In the genomic region with DNA sequence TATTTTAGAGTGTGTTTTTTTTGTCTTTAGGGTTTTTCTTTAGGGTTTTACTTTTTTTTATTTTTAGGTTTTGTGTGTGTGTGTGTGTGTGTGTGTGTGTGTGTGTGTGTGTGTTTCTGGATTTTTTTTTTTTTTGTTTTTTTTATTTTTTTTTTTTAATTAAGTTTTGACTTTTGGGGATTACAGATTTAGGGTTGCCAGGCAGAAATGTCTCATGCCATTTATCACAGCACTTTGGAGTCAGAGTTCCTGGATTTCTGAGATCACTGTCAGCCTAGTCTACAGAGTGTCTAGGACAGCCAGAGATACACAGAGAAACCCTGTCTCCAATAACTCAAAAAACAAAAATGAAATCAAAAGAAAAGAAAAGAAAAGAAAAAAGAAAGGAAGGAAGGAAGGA, we compare ENCODE assay signal across 51 mouse cellular contexts. TPM values are rescaled to one million over a fixed set of nuclear protein-coding genes. Genes with fewer than 3 reads are reported as not detected.
"Had no signal": no experiment of that assay in that cellular context is flagged by ENCODE, and none has a peak within 500 bp of the region (broad histone marks: within the 10 kb centered on the region; RNA-seq: fewer than 3 reads in every experiment).

No protein-coding gene starts in this region.

- H3K4me2 ChIP-seq: heart, embryonic 11.5 days; heart, embryonic 12.5 days; heart, embryonic 13.5 days; heart, embryonic 15.5 days; hindbrain, embryonic 12.5 days; hindbrain, embryonic 13.5 days; hindbrain, embryonic 14.5 days; hindbrain, embryonic 15.5 days; intestine, embryonic 15.5 days; kidney, embryonic 15.5 days had no signal

- H3K4me3 ChIP-seq: heart, embryonic 10.5 days; heart, embryonic 12.5 days; heart, embryonic 13.5 days; heart, embryonic 15.5 days; hindbrain, embryonic 10.5 days; hindbrain, embryonic 12.5 days; hindbrain, embryonic 13.5 days; hindbrain, embryonic 15.5 days; intestine, embryonic 15.5 days; kidney, embryonic 15.5 days; layer of hippocampus, adult 2 months; left cerebral cortex, adult 2 months had no signal

- H3K9me3 ChIP-seq: heart, embryonic 10.5 days; heart, embryonic 12.5 days; heart, embryonic 13.5 days; heart, embryonic 15.5 days; hindbrain, embryonic 10.5 days; hindbrain, embryonic 12.5 days; hindbrain, embryonic 13.5 days; hindbrain, embryonic 15.5 days; intestine, embryonic 15.5 days; kidney, embryonic 15.5 days had no signal

- DNase-seq: heart, postnatal 10 days; heart, postnatal 14 days; heart, postnatal 36 days; heart, postnatal 4 days; kidney, adult 11 months; kidney, adult 18-20 months; kidney, adult 2 months; kidney, adult 8-10 months; kidney, adult 9 months; kidney, postnatal 10 days; kidney, postnatal 14 days; kidney, postnatal 25 days; kidney, postnatal 36 days; kidney, postnatal 4 days; layer of hippocampus, adult 9-11 months; layer of hippocampus, postnatal 36 days had no signal

- H3K4me1 ChIP-seq: heart, embryonic 10.5 days; heart, embryonic 12.5 days; heart, embryonic 13.5 days; heart, embryonic 15.5 days; hindbrain, embryonic 10.5 days; hindbrain, embryonic 12.5 days; hindbrain, embryonic 13.5 days; hindbrain, embryonic 15.5 days; intestine, embryonic 15.5 days; kidney, embryonic 15.5 days had no signal

- H3K27me3 ChIP-seq: heart, embryonic 12.5 days; heart, embryonic 13.5 days; heart, embryonic 15.5 days; hindbrain, embryonic 12.5 days; hindbrain, embryonic 13.5 days; hindbrain, embryonic 15.5 days; intestine, embryonic 15.5 days; kidney, embryonic 15.5 days had no signal

- H3K9ac ChIP-seq: heart, embryonic 12.5 days; heart, embryonic 13.5 days; heart, embryonic 15.5 days; hindbrain, embryonic 12.5 days; hindbrain, embryonic 13.5 days; hindbrain, embryonic 14.5 days; hindbrain, embryonic 15.5 days; intestine, embryonic 15.5 days; kidney, embryonic 15.5 days had no signal

- H3K27ac ChIP-seq: heart, embryonic 10.5 days; heart, embryonic 13.5 days; heart, embryonic 15.5 days; hindbrain, embryonic 10.5 days; hindbrain, embryonic 12.5 days; hindbrain, embryonic 13.5 days; hindbrain, embryonic 14.5 days; hindbrain, embryonic 15.5 days; intestine, embryonic 15.5 days; kidney, embryonic 15.5 days; kidney, postnatal 0 days; layer of hippocampus, adult 2 months; left cerebral cortex, adult 2 months had no signal

- H3K36me3 ChIP-seq: heart, embryonic 10.5 days; heart, embryonic 12.5 days; heart, embryonic 13.5 days; heart, embryonic 15.5 days; hindbrain, embryonic 10.5 days; hindbrain, embryonic 12.5 days; hindbrain, embryonic 13.5 days; hindbrain, embryonic 15.5 days; intestine, embryonic 15.5 days; kidney, embryonic 15.5 days had no signal

- ATAC-seq: hindbrain, embryonic 16.5 days; inflammation-experienced regulatory T-cells, adult 6 months; intestine, embryonic 15.5 days; intestine, embryonic 16.5 days; intestine, postnatal 0 days had no signal

RNA-seq across cellular contexts. Expression of a gene that starts 14.5 kb away (rescaled TPM):
- total RNA-seq: heart, postnatal 10 days; heart, postnatal 14 days; heart, postnatal 25 days; heart, postnatal 36 days; heart, postnatal 4 days; hematopoietic stem cell, adult 5-6 weeks; layer of hippocampus, adult 18-20 months; layer of hippocampus, adult 2 months; layer of hippocampus, adult 8-10 months; layer of hippocampus, postnatal 10 days; layer of hippocampus, postnatal 14 days; layer of hippocampus, postnatal 25 days; layer of hippocampus, postnatal 36 days; left cerebral cortex, adult 18-20 months; left cerebral cortex, adult 2 months; left cerebral cortex, adult 8-10 months had no signal
- polyA plus RNA-seq: heart, embryonic 10.5 days; heart, embryonic 11.5 days; heart, embryonic 12.5 days; heart, embryonic 13.5 days; heart, embryonic 14.5 days; heart, embryonic 15.5 days; heart, embryonic 16.5 days; heart, postnatal 0 days; hindbrain, embryonic 10.5 days; hindbrain, embryonic 12.5 days; hindbrain, embryonic 13.5 days; hindbrain, embryonic 14.5 days; hindbrain, embryonic 15.5 days; hindbrain, embryonic 16.5 days; inflammation-experienced regulatory T-cells, adult 6 months; intestine, embryonic 14.5 days; intestine, embryonic 15.5 days; intestine, embryonic 16.5 days; intestine, postnatal 0 days; kidney, adult 2 months; kidney, embryonic 14.5 days; kidney, embryonic 15.5 days; kidney, embryonic 16.5 days; kidney, postnatal 0 days; large intestine, adult 2 months had no signal
